Mouse (Mus musculus) hematopoietic stem cell, adult 5-6 weeks (primary cell): ENCODE results near the gene Galnt18. TPM values are rescaled to one million over a fixed set of nuclear protein-coding genes. Genes with fewer than 3 reads are reported as not detected.

Experiments
- ATAC-seq, 2 experiments: fragments of 125-278 bp in 1 of 2; replicated peaks in 1 of 2; 2 replicates each; pipeline ENCODE4 v1.8.0; 2016 to 2017; ENCODE audit warnings: inconsistent platforms in 2 of 2, mild to moderate bottlenecking in 2 of 2, moderate number of reproducible peaks in 2 of 2, low read depth in 1 of 2, moderate TSS enrichment in 1 of 2; ENCODE audit not compliant: low FRiP score in 2 of 2, poor library complexity in 2 of 2, severe bottlenecking in 2 of 2, insufficient read depth in 1 of 2, low TSS enrichment in 1 of 2
- total RNA-seq: library from RNA; stranded (forward); fragments of 172-1452, 232-1000 nt; gene quantifications from 2 replicates; pipeline ENCODE4 v1.2.3, GENCODE M21; 2017

Gene Galnt18
- total RNA-seq, 1 experiment from 2014 or later = 0.74 TPM

GRCm38 (mm10) chr7:111730346-111731269 lies 49.2 kb downstream of the Galnt18 start:
- ATAC-seq = no peak

DNA sequence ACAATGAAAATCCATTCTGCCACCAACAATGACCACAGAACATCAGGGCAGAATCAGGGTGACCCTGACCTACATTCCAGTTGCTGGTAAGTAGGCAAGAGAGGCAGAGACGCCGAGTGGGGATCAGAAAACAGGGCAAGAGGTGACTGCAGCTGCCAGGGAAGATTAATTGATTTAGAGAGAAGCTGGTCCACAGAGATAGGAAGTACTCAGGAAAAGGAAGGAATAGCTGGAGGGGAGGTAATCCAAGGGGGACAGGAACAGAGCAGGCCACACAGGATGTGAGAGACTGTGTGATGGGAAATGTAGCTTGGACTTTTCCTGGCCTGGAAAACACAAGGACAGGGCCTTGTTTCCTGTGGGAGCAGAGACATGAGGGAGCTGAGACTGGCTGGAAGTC lies 52.8 kb downstream of the Galnt18 start:
- no peak for ATAC-seq

GRCm38 (mm10) chr7:111724730-111725129 lies 55.0 kb downstream of the Galnt18 start:
- no peak for ATAC-seq

GRCm38 (mm10) chr7:111724004-111724403 lies 55.8 kb downstream of the Galnt18 start:
- ATAC-seq = no peak

- no peak for ATAC-seq
Measured at GRCm38 (mm10) chr7:111721308-111721698, 58.5 kb downstream of the Galnt18 start.

- ATAC-seq = no peak
Measured at GRCm38 (mm10) chr7:111720511-111721307, 59.1 kb downstream of the Galnt18 start.

DNA sequence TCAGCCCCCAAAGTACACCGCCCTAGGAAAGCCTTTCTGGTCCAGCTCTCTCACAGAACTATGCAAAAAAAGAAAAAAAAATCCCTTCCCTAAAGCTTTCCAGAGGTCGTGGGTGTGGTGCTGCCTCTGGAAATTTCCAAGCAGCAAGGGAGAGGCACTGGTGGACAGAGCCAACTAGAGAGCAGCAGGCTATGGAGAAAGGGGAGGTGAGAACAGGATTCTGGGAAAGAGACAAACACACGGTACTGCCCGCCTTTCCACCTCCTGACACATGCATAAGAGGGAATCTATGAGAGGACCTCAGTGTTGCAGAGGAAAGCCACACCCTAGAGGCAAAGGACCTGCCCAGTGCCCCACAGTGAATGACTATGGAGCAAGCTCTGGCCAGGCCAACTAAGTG lies 60.9 kb downstream of the Galnt18 start:
- no peak for ATAC-seq

DNA sequence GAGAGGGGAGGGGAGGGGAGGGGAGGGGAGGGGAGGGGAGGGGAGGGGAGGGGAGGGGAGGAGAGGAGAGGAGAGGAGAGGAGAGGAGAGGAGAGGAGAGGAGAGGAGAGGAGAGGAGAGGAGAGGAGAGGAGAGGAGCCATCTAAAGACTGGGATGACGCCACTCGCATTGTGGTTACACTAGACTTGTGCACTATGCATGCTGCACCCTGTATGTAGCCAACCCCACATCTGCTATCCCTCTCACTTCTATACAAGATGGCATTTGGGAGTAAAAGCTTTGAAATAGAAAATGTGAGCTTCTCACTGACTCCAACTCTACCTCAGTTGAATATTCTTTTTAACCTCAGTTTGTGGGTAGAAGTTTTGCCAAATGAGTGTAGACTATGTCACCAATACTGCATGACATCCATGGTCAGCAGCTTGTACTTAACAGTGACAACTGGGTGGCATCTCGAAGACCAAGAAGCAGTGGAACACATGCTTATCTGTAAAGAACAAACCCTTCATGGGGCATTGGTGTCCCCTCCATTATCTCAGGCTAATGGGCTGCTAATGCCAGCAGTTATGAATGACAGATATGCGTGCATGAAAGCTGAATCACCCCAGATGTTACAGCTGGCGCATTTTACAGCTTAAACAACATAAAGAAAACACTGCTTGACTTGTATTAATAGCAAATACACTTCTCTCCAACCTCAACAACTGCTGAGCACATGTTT lies 65.0 kb downstream of the Galnt18 start:
- ATAC-seq = no peak

DNA sequence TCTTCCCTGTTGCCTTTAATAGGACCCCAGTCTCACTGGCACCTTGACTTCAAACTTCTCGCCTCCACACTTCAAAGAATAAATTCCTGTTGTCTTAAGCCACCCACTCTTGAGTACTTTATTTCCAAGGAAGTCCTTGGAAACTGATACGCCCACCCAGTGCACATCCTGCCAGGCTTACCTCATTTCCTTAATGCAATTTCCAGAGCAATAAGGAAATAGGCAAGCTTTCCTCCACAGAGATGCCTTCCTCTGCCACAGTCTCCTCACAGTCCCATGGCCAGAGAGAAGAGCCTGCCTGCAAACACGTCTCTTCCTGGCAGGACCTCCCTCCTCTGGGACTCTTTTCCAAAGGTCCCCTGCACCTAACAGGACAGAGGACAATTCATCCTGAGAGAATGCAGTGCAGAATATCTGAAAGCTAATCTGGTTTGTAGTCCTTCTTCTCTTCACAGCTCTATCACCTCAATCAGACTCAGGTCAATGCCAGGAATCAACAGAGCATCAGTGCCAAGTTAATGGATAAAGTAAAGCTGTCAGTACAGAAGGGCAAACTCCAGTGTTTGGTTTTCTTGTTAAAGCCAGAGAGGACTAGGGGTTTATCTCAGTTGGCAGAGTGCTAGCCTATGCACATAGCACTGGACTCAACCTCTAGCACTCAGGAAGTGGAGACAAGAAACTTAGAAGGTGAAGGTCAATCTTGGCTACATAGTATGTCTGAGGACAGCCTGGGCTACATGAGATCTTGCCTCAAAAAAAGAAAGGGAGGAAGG lies 65.8 kb downstream of the Galnt18 start:
- no peak for ATAC-seq

- ATAC-seq = no peak; a peak in 1 of 4 replicates
Measured at GRCm38 (mm10) chr7:111712797-111713196, 67.0 kb downstream of the Galnt18 start.

GRCm38 (mm10) chr7:111711045-111711808 lies 68.5 kb downstream of the Galnt18 start:
- ATAC-seq = no peak

DNA sequence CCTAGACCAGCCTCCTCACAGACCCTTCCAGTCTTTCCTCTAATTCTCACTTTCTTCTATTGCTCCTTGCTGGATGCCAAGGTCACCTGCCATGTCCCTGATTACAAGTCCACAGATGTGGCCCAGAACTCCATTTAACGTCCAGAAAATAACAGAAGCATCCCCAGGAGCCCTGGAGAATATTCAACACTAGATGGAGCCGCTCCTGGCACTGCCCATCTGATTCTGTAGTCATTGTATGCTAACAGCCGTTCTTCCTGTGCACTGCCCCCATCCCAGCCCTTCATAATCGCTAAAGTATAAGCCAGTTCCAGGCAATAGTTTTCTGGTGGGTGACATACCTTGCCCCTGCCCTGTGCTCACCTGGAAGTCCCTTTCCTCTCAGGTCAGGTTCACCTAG lies 69.5 kb downstream of the Galnt18 start:
- ATAC-seq = no peak

GRCm38 (mm10) chr7:111708563-111708962 lies 71.2 kb downstream of the Galnt18 start:
- no peak for ATAC-seq

GRCm38 (mm10) chr7:111702961-111703360 lies 76.8 kb downstream of the Galnt18 start:
- no peak for ATAC-seq

- ATAC-seq = no peak
Measured at GRCm38 (mm10) chr7:111701788-111702187, 78.0 kb downstream of the Galnt18 start.

DNA sequence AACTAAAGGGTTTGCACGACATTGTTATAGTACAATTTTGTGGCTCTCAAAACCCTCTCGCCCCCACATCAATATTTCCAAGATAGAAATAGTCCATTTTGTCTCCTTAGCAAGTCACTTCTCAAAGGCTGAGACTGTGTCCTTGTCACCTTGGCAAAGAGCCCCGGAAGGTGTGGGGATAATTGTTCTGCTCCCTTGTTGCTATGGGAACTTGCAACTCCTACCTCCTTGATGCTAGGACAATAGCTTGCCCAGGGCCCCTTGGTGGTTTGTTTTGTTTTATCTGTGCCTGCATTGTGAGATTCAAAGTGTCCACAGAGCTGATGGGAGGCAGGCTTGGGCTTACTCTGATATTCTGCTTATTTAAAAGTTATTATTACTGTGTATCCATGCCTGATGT lies 80.3 kb downstream of the Galnt18 start:
- no peak for ATAC-seq
